12 mouse cellular contexts compared by ENCODE assay signal in genomic region chr7:67911841-67912240, GRCm38 (mm10). TPM values are rescaled to one million over a fixed set of nuclear protein-coding genes. Genes with fewer than 3 reads are reported as not detected.
DNase-seq lines count a peak whose midpoint lies in the region; ATAC-seq and TF ChIP-seq lines count a peak whose summit lies in the region.
"Had no signal": no experiment of that assay in that cellular context is flagged by ENCODE, and none has a peak within 500 bp of the region (broad histone marks: within the 10 kb centered on the region; RNA-seq: fewer than 3 reads in every experiment).

No protein-coding gene starts in this region.

- TF ChIP-seq POLR2A in cortical plate, adult 2 months (IDR thresholded peaks at IDR 0.05; ENCODE audit: extremely low read depth, insufficient read depth, low read length): no peak

- 0 out of 2 replicates have a peak overlapping the region, but pooled peaks have one; percentile 12 for H3K27ac ChIP-seq in heart, embryonic 15.5 days
- peak overlapping the region; percentile 74 for H3K27ac ChIP-seq in cortical plate, adult 2 months (ENCODE audit: insufficient read depth, low read length)
- peak overlapping the region; percentile 9; the same call in 1 of the 2 replicates for H3K27ac ChIP-seq in intestine, embryonic 16.5 days (ENCODE audit: low read length)
- H3K27ac ChIP-seq in gastrocnemius, adult 2 months: no peak overlapping the region
- H3K27ac ChIP-seq: macrophage had no signal

- ATAC-seq in heart, embryonic 15.5 days (replicated peaks; ENCODE audit: insufficient number of reproducible peaks, insufficient read depth, low FRiP score, low read depth): no peak
- no peak for ATAC-seq in intestine, embryonic 16.5 days
- no peak for ATAC-seq in megakaryocyte-erythroid progenitor cell, adult 5-6 weeks (replicated peaks; ENCODE audit: low FRiP score, low TSS enrichment, poor library complexity, severe bottlenecking)
- ATAC-seq: forebrain, postnatal 0 days had no signal

- no peaks in the 10 kb centered on the region for H3K9me3 ChIP-seq in heart, embryonic 15.5 days (replicated peaks)
- no peaks in the 10 kb centered on the region for H3K9me3 ChIP-seq in intestine, embryonic 16.5 days (ENCODE audit: control insufficient read depth, low read length)
- H3K9me3 ChIP-seq: embryonic facial prominence, embryonic 13.5 days had no signal

- H3K27me3 ChIP-seq in heart, embryonic 15.5 days: no peaks in the 10 kb centered on the region
- no peaks in the 10 kb centered on the region for H3K27me3 ChIP-seq in intestine, embryonic 16.5 days (replicated peaks; ENCODE audit: control insufficient read depth, insufficient read depth, low read length)
- H3K27me3 ChIP-seq: embryonic facial prominence, embryonic 13.5 days had no signal

- H3K4me1 ChIP-seq in heart, embryonic 15.5 days (replicated peaks): peaks cover 35% of the 10 kb centered on the region
- H3K4me1 ChIP-seq in cortical plate, adult 2 months (ENCODE audit: control insufficient read depth, insufficient read depth, low read length): peaks cover 2% of the 10 kb centered on the region
- H3K4me1 ChIP-seq in intestine, embryonic 16.5 days (ENCODE audit: control insufficient read depth, insufficient read depth, low read length): no peaks in the 10 kb centered on the region

- no peak for TF ChIP-seq CTCF in cortical plate, adult 2 months (IDR thresholded peaks at IDR 0.05; ENCODE audit: extremely low read depth, insufficient read depth, low read length)
- TF ChIP-seq CTCF in gastrocnemius, adult 2 months (IDR thresholded peaks at IDR 0.05): no peak

- H3K36me3 ChIP-seq in heart, embryonic 15.5 days: no peaks in the 10 kb centered on the region
- H3K36me3 ChIP-seq in intestine, embryonic 16.5 days (ENCODE audit: control insufficient read depth, insufficient read depth, low read length): no peaks in the 10 kb centered on the region
- H3K36me3 ChIP-seq: embryonic facial prominence, embryonic 13.5 days had no signal

- no peak overlapping the region for H3K9ac ChIP-seq in heart, embryonic 15.5 days
- H3K9ac ChIP-seq in intestine, embryonic 16.5 days (ENCODE audit: low read depth, low read length): no peak overlapping the region
- H3K9ac ChIP-seq: embryonic facial prominence, embryonic 13.5 days; forebrain, postnatal 0 days had no signal

- H3K4me3 ChIP-seq in heart, embryonic 15.5 days: no peak overlapping the region
- no peak overlapping the region for H3K4me3 ChIP-seq in cortical plate, adult 2 months (ENCODE audit: insufficient read depth, low read length)
- H3K4me3 ChIP-seq in intestine, embryonic 16.5 days (ENCODE audit: low read length): no peak overlapping the region
- no peak overlapping the region for H3K4me3 ChIP-seq in gastrocnemius, adult 2 months
- H3K4me3 ChIP-seq: embryonic facial prominence, embryonic 13.5 days had no signal

- 56% methylated on average over 6 of the region's 6 CpGs for WGBS in heart, embryonic 15.5 days
- WGBS in intestine, embryonic 16.5 days: 44% methylated on average over 6 of the region's 6 CpGs

- intact Hi-C loops in gastrocnemius, adult 2 months (cut with DNase I): no loop called here

- no peak overlapping the region for H3K4me2 ChIP-seq in heart, embryonic 15.5 days
- no peak overlapping the region for H3K4me2 ChIP-seq in intestine, embryonic 16.5 days (ENCODE audit: low read depth, low read length)

- DNase-seq in heart, adult 18-20 months: no peak
- peak; percentile 13 for DNase-seq in 3T3-L1 (ENCODE audit: low read depth, low spot score)
- no peak for DNase-seq in adrenal gland, adult 2 months
- no peak for DNase-seq in gastrocnemius, adult 2 months
- DNase-seq: forebrain, postnatal 0 days; kidney, postnatal 14 days had no signal

RNA-seq across cellular contexts. Expression of gene Igf1r, which starts 40.8 kb away (rescaled TPM):
- polyA plus RNA-seq in heart, embryonic 15.5 days (2015; fragmentation: Nextera tagmentation; extraction: Ambion mirVana): 13.9 and 16.5 TPM in 2 replicates
- total RNA-seq in heart, adult 18-20 months (2021): 10 to 100 TPM; 10.1 to 15.5 TPM
- 22.7 TPM in 2 replicates for polyA plus RNA-seq in cortical plate, adult 2 months (2012; rRNA removed)
- 9.5 and 10.7 TPM in 2 replicates for polyA plus RNA-seq in intestine, embryonic 16.5 days (2015; fragmentation: Nextera tagmentation; extraction: Ambion mirVana)
- total RNA-seq in adrenal gland, adult 2 months (2021): 10 to 100 TPM; 41.2 to 95.1 TPM
- polyA plus RNA-seq in adrenal gland, adult 2 months (2012; rRNA removed): 14.8 and 21.3 TPM in 2 replicates
- total RNA-seq in megakaryocyte-erythroid progenitor cell, adult 5-6 weeks (2014; fragmentation: Nextera tagmentation): 40.8 and 53.2 TPM in 2 replicates
- total RNA-seq in megakaryocyte-erythroid progenitor cell, adult 5-6 weeks (2017): 21.4 and 27.0 TPM in 2 replicates
- 1 to 10 TPM; 8.0 to 8.3 TPM for total RNA-seq in gastrocnemius, adult 2 months (2021)
